Mouse (Mus musculus): ENCODE measurements around the gene Tmem8. TPM values are rescaled to one million over a fixed set of nuclear protein-coding genes. Genes with fewer than 3 reads are reported as not detected.

The Tmem8 gene
- total RNA-seq, 2 experiments from 2014 or later, result 9.7 to 12.3 TPM

DNA sequence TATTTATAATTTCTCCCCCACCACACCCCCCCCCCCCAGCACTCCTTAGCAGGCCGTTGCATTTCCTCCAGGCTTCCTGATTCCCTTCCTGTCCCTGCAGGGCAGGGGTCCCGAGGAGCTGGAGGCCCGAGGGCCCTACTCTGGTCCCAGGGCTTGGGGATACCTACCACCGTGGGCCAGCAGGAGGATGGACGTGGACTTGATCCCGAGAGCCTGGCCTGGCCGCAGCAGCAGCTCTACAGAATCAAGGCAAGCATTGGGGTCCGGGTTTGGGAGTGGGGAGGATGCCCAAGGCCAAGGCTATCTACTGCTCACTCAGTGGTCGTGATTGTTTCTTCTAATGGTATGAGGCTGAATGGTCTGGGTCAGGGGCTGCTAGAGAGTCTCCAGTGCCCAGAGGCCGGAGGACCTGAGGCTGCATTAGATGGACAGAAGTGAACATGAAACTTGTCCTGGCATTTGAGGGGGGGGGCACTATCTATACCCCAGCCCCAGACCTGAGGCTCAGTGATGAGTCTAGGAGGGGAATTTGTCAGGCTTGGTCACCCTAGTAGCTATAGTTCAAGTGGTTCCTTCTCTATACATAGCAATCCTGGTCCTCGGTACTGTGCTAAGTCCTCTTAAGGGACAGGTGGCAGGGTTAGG, 24.1 kb downstream of the Tmem8 start:
- intact Hi-C loops (cut with DNase I), result loop anchor here (5.0 kb wide), 1 partner anchor 105 kb away; the partner anchor contains the start of gene Fam234a
- no peak for DNase-seq (ENCODE audit: low spot score in 2 of 2)

GRCm38 (mm10) chr17:26137751-26138130, 24.6 kb downstream of the Tmem8 start:
- intact Hi-C loops (cut with DNase I), result loop anchor here (5.0 kb wide), 1 partner anchor 105 kb away; the partner anchor contains the start of gene Fam234a
- DNase-seq (ENCODE audit: low spot score in 2 of 2), result no peak

- intact Hi-C loops (cut with DNase I), result loop anchor here (5.0 kb wide), 1 partner anchor 104 kb away; the partner anchor contains the start of gene Fam234a
- peak; percentile 92 to 94 for DNase-seq (ENCODE audit: low spot score in 2 of 2)
Measured at GRCm38 (mm10) chr17:26138239-26138836, 25.2 kb downstream of the Tmem8 start, which contains the start of gene Axin1. Axin1 (plus strand) TSS chr17:26138688.

DNA sequence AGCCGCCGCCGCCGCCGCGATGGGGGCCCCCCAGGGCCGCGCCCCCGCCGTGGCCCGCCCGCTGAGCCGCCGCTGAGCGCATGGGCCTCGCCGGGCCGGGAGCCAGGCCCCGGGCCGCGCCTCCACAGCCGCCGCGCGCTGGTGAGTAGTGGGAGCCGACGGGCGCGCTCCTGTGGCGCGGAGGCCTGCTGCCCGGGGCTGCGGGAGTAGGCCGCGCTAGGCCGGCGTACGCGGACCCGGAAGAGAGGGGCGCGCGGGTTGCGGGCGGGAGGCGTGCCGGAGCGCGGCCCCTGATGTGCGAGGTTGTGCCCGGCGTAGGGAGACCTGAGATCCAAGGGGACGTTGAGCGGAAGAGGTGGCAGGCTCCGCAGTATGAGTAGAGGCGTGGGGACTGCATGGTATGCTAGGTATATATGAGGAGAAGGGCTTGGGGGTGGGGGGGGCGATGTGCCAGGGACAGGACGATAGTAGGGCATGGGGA, 25.8 kb downstream of the Tmem8 start:
- no peak for DNase-seq (ENCODE audit: low spot score in 2 of 2)
- intact Hi-C loops (cut with DNase I), result loop anchor here (5.0 kb wide), 1 partner anchor 103 kb away; the partner anchor contains the start of gene Fam234a

GRCm38 (mm10) chr17:26142796-26143195, 29.7 kb downstream of the Tmem8 start:
- intact Hi-C loops (cut with DNase I), result no loop called here
- no peak for DNase-seq (ENCODE audit: low spot score in 2 of 2)

GRCm38 (mm10) chr17:26143386-26143785, 30.3 kb downstream of the Tmem8 start:
- intact Hi-C loops (cut with DNase I), result no loop called here
- DNase-seq (ENCODE audit: low spot score in 2 of 2), result no peak

GRCm38 (mm10) chr17:26149056-26149455, 36.0 kb downstream of the Tmem8 start:
- no peak for DNase-seq (ENCODE audit: low spot score in 2 of 2)
- intact Hi-C loops (cut with DNase I), result no loop called here

- no peak for DNase-seq (ENCODE audit: low spot score in 2 of 2)
- intact Hi-C loops (cut with DNase I), result no loop called here
Measured at GRCm38 (mm10) chr17:26151886-26152630, 39.0 kb downstream of the Tmem8 start.

- no peak for DNase-seq (ENCODE audit: low spot score in 2 of 2)
- intact Hi-C loops (cut with DNase I), result no loop called here
Measured at GRCm38 (mm10) chr17:26162736-26163135, 49.6 kb downstream of the Tmem8 start.

DNA sequence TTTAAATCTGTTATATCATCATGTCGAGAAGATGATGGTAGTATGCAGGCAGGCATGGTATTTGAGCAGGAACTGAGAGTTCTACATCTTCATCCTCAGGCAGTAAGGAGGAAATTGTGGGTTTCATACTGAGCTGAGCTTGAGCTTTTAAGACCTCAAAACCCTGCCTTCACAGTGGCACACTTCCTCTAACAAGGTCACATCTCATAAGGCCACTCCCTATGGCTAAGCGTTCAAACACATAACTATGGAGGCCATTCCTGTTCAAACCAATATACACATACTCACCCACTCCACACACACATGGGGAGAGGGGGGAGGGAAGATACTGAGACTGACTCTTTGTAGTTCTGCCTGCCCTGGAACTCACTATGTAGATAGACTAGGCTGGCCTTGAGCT, 54.9 kb downstream of the Tmem8 start:
- intact Hi-C loops (cut with DNase I), result no loop called here
- DNase-seq (ENCODE audit: low spot score in 2 of 2), result no peak

Other genes with a start within 250 kb of the Tmem8 start
- 10 to 100 TPM; 25.5 to 31.6 TPM for gene Mcrip2, start 244.5 kb upstream of the Tmem8 start, total RNA-seq (2021)
- gene Mettl26, start 238.2 kb upstream of the Tmem8 start, total RNA-seq (2021), result 10 to 100 TPM; 37.6 to 40.3 TPM
- 1 to 10 TPM; 1.1 to 1.8 TPM for gene Wfikkn1, start 232.4 kb upstream of the Tmem8 start, total RNA-seq (2021)
- 10 to 100 TPM; 53.7 to 57.3 TPM for gene Rab40c, start 193.6 kb upstream of the Tmem8 start, total RNA-seq (2021)
- 100 to 1,000 TPM; 138 to 145 TPM for gene Pigq, start 168.4 kb upstream of the Tmem8 start, total RNA-seq (2021)
- not detected for gene Nhlrc4, start 168.3 kb upstream of the Tmem8 start, total RNA-seq (2021)
- gene A930017K11Rik, start 160.7 kb upstream of the Tmem8 start, total RNA-seq (2021), result under 1 TPM in 1 of 2 experiments, not detected in 1; 0.13 TPM
- 10 to 100 TPM; 46.5 to 50.0 TPM for gene Capn15, start 127.5 kb upstream of the Tmem8 start, total RNA-seq (2021)
- 10 to 100 TPM; 80.5 to 85.2 TPM for gene Rab11fip3, start 43.7 kb upstream of the Tmem8 start, total RNA-seq (2021)
- gene Decr2, start 23.0 kb upstream of the Tmem8 start, total RNA-seq (2021), result 10 to 100 TPM; 24.3 to 26.3 TPM
- gene Nme4, start 17.7 kb upstream of the Tmem8 start, total RNA-seq (2021), result 1 to 10 TPM; 2.6 to 3.4 TPM
- gene Mrpl28, start 10.2 kb downstream of the Tmem8 start, total RNA-seq (2021), result 10 to 100 TPM; 70.1 to 70.5 TPM
- gene Axin1, start 25.4 kb downstream of the Tmem8 start, total RNA-seq (2021), result 10 to 100 TPM; 21.2 to 23.3 TPM
- under 1 TPM; 0.33 to 0.53 TPM for gene Pdia2, start 85.8 kb downstream of the Tmem8 start, total RNA-seq (2021)
- gene Rgs11, start 89.7 kb downstream of the Tmem8 start, total RNA-seq (2021), result 10 to 100 TPM; 56.1 to 56.2 TPM
- gene Arhgdig, start 94.5 kb downstream of the Tmem8 start, total RNA-seq (2021), result 100 to 1,000 TPM; 170 TPM
- 10 to 100 TPM; 15.7 to 18.4 TPM for gene Fam234a, start 130.9 kb downstream of the Tmem8 start, total RNA-seq (2021)
- 10 to 100 TPM; 80.2 to 81.5 TPM for gene Luc7l, start 139.6 kb downstream of the Tmem8 start, total RNA-seq (2021)

Data from left cerebral cortex, postnatal 14 days (tissue).